Mouse (Mus musculus) induced T-regulatory cell, adult 2 months (primary cell): ENCODE measurements at regions not wholly inside any gene's neighbourhood (a gene's known extent, or its start where the extent isn't known, plus 50 kb on each side); places are given as distances from the start of the nearest gene placed in this dataset.

ENCODE experiments used
- DNase-seq: peaks from one replicate; pipeline ENCODE4 v3.0.0-alpha.2; 2012; ENCODE audit warnings: low read depth

GRCm38 (mm10) chr12:42369029-42369577, 882.9 kb upstream of the Lrrn3 start:
- no peak for DNase-seq

GRCm38 (mm10) chr12:42338996-42339680, 852.9 kb upstream of the Lrrn3 start:
- no peak for DNase-seq

- DNase-seq, result no peak
These were observed 820.2 kb upstream of the Lrrn3 start for GRCm38 (mm10) chr12:42306429-42306828.

GRCm38 (mm10) chr12:42277241-42278032, 791.2 kb upstream of the Lrrn3 start:
- no peak for DNase-seq

- DNase-seq, result no peak
These were observed 764.2 kb upstream of the Lrrn3 start for GRCm38 (mm10) chr12:42250410-42250809.

- DNase-seq, result no peak
These were observed 743.0 kb upstream of the Lrrn3 start for GRCm38 (mm10) chr12:42229235-42229634.

GRCm38 (mm10) chr12:42181646-42182045, 695.4 kb upstream of the Lrrn3 start:
- DNase-seq, result no peak

- DNase-seq, result no peak
These were observed 693.9 kb upstream of the Lrrn3 start for GRCm38 (mm10) chr12:42179947-42180669.

GRCm38 (mm10) chr12:42147971-42148370, 661.7 kb upstream of the Lrrn3 start:
- no peak for DNase-seq

GRCm38 (mm10) chr12:42138694-42139442, 652.6 kb upstream of the Lrrn3 start:
- no peak for DNase-seq

GRCm38 (mm10) chr12:42138177-42138576, 651.9 kb upstream of the Lrrn3 start:
- DNase-seq, result no peak

GRCm38 (mm10) chr12:42137764-42138163, 651.5 kb upstream of the Lrrn3 start:
- DNase-seq, result no peak

- no peak for DNase-seq
These were observed 614.0 kb upstream of the Lrrn3 start for GRCm38 (mm10) chr12:42100189-42100588.

GRCm38 (mm10) chr12:42070401-42070800, 584.2 kb upstream of the Lrrn3 start:
- no peak for DNase-seq

- DNase-seq, result no peak
These were observed 577.5 kb upstream of the Lrrn3 start for GRCm38 (mm10) chr12:42063745-42064144.

- DNase-seq, result no peak
These were observed 562.8 kb upstream of the Lrrn3 start for GRCm38 (mm10) chr12:42049056-42049455.

GRCm38 (mm10) chr12:42027874-42028273, 541.6 kb upstream of the Lrrn3 start:
- DNase-seq, result no peak

GRCm38 (mm10) chr12:42017506-42017905, 531.3 kb upstream of the Lrrn3 start:
- DNase-seq, result no peak

GRCm38 (mm10) chr12:42008827-42009383, 522.7 kb upstream of the Lrrn3 start:
- DNase-seq, result no peak

- DNase-seq, result peak; percentile 14
These were observed 520.7 kb upstream of the Lrrn3 start for GRCm38 (mm10) chr12:42006912-42007311.
